Mouse (Mus musculus): ENCODE measurements around the gene Mfsd11. TPM values are rescaled to one million over a fixed set of nuclear protein-coding genes. Genes with fewer than 3 reads are reported as not detected.
A peak's percentile ranks its signal among the peaks of the same experiment; 100 is the strongest.

The Mfsd11 gene
- 27.9 and 31.0 TPM in 2 replicates for polyA plus RNA-seq (2014; fragmentation: Nextera tagmentation; extraction: Ambion mirVana)

DNA sequence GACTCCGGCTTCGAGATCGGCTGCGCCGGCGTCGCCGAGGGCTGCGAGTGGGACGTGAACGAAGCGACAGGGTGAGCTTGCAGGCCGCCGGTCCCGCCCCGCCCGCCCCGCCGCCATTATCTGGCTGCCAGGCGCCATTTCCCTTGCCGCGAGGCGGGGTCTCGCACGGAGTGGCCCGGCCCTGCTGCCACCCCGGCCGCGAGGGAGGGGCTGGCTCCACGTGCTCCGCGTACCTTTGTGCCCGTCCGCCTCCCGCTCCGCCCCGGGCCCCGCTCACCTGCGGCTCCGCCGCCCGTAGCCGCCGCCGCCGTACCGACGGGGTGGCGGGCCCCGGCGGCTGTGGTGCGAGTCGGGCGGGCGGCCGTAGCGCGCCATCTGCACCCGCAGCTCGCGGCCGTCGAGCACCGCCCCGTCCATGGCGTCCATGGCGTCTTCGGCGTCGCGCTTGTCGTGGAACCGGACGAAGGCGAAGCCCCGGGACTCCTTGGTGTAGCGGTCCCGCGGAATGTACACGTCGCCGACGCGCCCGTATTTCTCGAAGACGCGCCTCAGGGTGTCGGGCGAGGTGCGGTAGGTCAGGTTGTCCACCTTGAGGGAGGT is at the start of gene Mfsd11:
Gene Mfsd11, plus strand, starts transcription at position 150 of the 600 bp plus-strand sequence.
- peaks cover 6% of the 10 kb centered on the region; the same call in 1 of the 2 replicates for H3K4me1 ChIP-seq (replicated peaks; ENCODE audit: control insufficient read depth, insufficient read depth, low read length)
- H3K9ac ChIP-seq (ENCODE audit: low read length) = peak within 1 kb of the TSS; percentile 99
- DNase-seq (ENCODE audit: low spot score) (peak; percentile 86), ATAC-seq (replicated peaks; ENCODE audit: low FRiP score) (peak; percentile 62)
- no peaks in the 10 kb centered on the region for H3K9me3 ChIP-seq (ENCODE audit: control insufficient read depth, low read length)
- peak within 1 kb of the TSS; percentile 99 for H3K27ac ChIP-seq (ENCODE audit: low read depth, low read length)
- no peaks in the 10 kb centered on the region for H3K27me3 ChIP-seq (ENCODE audit: control insufficient read depth, insufficient read depth, low read length)
- H3K36me3 ChIP-seq (ENCODE audit: control insufficient read depth, insufficient read depth, low read length) = peaks cover 9% of the 10 kb centered on the region; the same call in 1 of the 2 replicates
- H3K4me2 ChIP-seq (ENCODE audit: low read depth, low read length, severe bottlenecking) = peak within 1 kb of the TSS; percentile 80
- peak within 1 kb of the TSS; percentile 100 for H3K4me3 ChIP-seq (ENCODE audit: low read depth, low read length)
- WGBS = under 1% methylated on average over 76 of the region's 91 CpGs

DNA sequence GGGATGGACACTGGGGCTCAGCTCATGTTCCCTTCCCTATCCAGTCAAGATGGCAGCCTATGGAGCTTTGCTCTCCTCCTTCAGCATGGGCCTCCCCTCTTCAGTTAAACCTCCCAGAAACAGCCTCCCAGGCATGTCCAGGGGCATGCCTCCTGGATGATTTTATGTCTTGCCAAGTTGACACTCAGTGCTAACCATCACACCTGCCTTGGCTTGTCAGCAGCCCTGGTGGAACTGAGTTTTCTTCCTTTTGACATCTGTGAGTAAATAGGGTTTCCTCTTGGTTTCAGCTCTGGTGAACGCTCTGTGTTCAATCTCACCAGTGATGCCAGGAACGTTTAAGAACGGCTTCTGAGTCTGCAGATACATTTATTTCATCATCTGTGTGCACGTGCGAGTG is 49.5 kb upstream of the Mfsd11 start:
- no peaks in the 10 kb centered on the region for H3K4me1 ChIP-seq (replicated peaks; ENCODE audit: control insufficient read depth, insufficient read depth, low read length)
- no peak for DNase-seq (ENCODE audit: low spot score)
- 91% methylated on average over 5 of the region's 5 CpGs for WGBS

DNA sequence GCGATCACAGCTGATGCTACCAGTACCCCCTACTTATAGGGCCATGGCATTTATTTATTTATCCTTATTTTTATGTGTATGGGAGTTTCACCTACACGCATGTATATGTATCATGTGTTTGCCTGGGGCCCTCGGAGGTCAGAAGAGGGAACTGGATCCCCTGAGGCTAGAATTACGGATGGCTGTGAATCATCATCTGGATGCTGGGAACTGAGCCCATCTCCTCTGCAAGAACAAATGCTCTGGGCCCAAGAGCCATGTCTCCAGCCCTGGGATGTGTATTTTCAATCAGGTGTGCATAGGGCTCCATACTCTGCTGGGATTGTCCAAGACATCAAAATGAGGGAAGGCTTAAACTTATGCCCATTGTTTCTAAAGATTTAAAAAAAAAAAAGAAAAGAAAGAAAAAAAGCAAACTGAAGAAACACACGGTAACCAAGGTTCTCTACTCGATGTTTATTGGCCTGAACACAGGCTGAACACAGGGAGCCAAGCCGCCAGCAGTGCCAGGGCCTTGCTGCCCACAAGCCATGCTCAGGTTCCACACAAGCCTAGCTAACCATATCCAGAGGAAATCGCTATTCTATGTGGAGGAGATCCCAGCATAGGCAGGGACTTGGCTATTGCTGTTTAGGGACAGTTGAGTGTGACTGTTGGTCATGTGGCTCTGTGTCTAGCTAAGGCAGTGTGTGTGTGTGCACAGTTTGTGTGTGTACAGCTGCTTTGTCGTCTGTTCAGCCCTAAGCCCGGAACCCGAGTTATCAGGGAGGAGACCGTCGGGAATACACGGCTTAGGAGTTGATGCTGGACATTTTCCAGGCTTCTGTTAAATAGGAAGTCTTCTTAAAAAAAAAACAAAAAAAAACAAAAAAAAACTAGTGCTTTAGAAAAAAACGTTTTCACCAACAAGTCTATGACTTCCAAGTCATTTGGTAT is 45.8 kb upstream of the Mfsd11 start:
- Histone ChIP-seq H3K9ac (ENCODE audit: low read length) (no peak overlapping the region), H3K36me3 (ENCODE audit: control insufficient read depth, insufficient read depth, low read length) (no peaks in the 10 kb centered on the region), H3K27me3 (ENCODE audit: control insufficient read depth, insufficient read depth, low read length) (no peaks in the 10 kb centered on the region), H3K4me3 (ENCODE audit: low read depth, low read length) (no peak overlapping the region), H3K27ac (ENCODE audit: low read depth, low read length) (no peak overlapping the region), H3K4me1 (replicated peaks; ENCODE audit: control insufficient read depth, insufficient read depth, low read length) (peaks cover 10% of the 10 kb centered on the region), H3K9me3 (ENCODE audit: control insufficient read depth, low read length) (no peaks in the 10 kb centered on the region), H3K4me2 (ENCODE audit: low read depth, low read length, severe bottlenecking) (no peak overlapping the region)
- DNase-seq (ENCODE audit: low spot score) = peak; percentile 38
- ATAC-seq (replicated peaks; ENCODE audit: low FRiP score) = no peak
- whole genome bisulfite sequencing = 85% methylated on average over 15 of the region's 15 CpGs

More for the DNA sequence above, 49.5 kb upstream of the Mfsd11 start:
- no peak for ATAC-seq (replicated peaks; ENCODE audit: low FRiP score)
- no peaks in the 10 kb centered on the region for H3K9me3 ChIP-seq (ENCODE audit: control insufficient read depth, low read length)
- no peak overlapping the region for H3K4me3 ChIP-seq (ENCODE audit: low read depth, low read length)
- H3K4me2 ChIP-seq (ENCODE audit: low read depth, low read length, severe bottlenecking) = no peak overlapping the region
- H3K27ac ChIP-seq (ENCODE audit: low read depth, low read length) = no peak overlapping the region
- no peaks in the 10 kb centered on the region for H3K36me3 ChIP-seq (ENCODE audit: control insufficient read depth, insufficient read depth, low read length)
- no peak overlapping the region for H3K9ac ChIP-seq (ENCODE audit: low read length)
- no peaks in the 10 kb centered on the region for H3K27me3 ChIP-seq (ENCODE audit: control insufficient read depth, insufficient read depth, low read length)

DNA sequence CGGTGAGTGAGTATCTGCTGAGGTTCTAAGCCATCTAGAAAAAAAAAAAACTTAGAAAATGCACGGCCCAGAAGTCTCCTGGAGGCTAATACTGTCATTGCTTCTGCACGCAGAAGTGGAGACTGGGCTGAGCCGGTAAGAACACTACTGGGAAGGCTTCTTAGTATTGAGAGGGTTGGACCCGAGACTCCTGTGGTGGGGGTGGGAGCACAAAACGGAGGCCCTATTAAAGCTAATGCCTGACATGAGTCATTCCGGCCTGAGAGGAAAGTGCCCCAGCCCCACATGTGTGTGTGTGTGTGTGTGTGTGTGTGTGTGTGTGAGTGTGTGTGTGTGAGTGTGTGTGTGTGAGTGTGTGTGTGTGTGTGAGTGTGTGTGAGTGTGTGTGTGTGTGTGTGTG is 45.1 kb upstream of the Mfsd11 start:
- H3K27ac ChIP-seq (ENCODE audit: low read depth, low read length) = no peak overlapping the region
- DNase-seq (ENCODE audit: low spot score) (peak; percentile 50), ATAC-seq (replicated peaks; ENCODE audit: low FRiP score) (no peak)
- no peaks in the 10 kb centered on the region for H3K36me3 ChIP-seq (ENCODE audit: control insufficient read depth, insufficient read depth, low read length)
- WGBS = 67% methylated on average over 7 of the region's 7 CpGs
- peaks cover 14% of the 10 kb centered on the region for H3K4me1 ChIP-seq (replicated peaks; ENCODE audit: control insufficient read depth, insufficient read depth, low read length)
- H3K4me2 ChIP-seq (ENCODE audit: low read depth, low read length, severe bottlenecking) = no peak overlapping the region
- H3K9ac ChIP-seq (ENCODE audit: low read length) = no peak overlapping the region
- no peaks in the 10 kb centered on the region for H3K9me3 ChIP-seq (ENCODE audit: control insufficient read depth, low read length)
- H3K4me3 ChIP-seq (ENCODE audit: low read depth, low read length) = no peak overlapping the region
- no peaks in the 10 kb centered on the region for H3K27me3 ChIP-seq (ENCODE audit: control insufficient read depth, insufficient read depth, low read length)

DNA sequence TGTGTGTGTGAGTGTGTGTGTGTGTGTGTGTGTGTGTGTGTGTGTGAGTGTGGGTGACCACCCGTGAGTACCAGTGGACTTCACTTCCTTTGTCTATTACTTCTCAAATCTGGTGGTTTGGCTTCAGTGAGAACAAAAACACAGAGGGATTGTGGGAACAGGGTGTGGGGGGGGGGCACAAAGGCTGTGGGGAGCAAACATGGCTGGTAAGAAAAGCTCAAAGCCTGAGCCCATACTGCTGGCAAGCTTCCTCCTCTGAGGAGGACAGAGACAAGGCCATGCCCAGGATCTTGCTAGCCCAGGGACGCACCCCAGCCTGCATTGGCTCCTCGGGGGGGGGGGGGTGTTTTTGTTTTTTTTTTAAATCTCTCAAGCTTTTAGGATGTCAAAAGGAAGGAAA is 44.7 kb upstream of the Mfsd11 start:
- ATAC-seq (replicated peaks; ENCODE audit: low FRiP score) (no peak), DNase-seq (ENCODE audit: low spot score) (peak; percentile 44)
- Histone ChIP-seq H3K27me3 (ENCODE audit: control insufficient read depth, insufficient read depth, low read length) (no peaks in the 10 kb centered on the region), H3K27ac (ENCODE audit: low read depth, low read length) (no peak overlapping the region), H3K36me3 (ENCODE audit: control insufficient read depth, insufficient read depth, low read length) (no peaks in the 10 kb centered on the region), H3K4me2 (ENCODE audit: low read depth, low read length, severe bottlenecking) (no peak overlapping the region), H3K4me3 (ENCODE audit: low read depth, low read length) (no peak overlapping the region), H3K4me1 (replicated peaks; ENCODE audit: control insufficient read depth, insufficient read depth, low read length) (peaks cover 14% of the 10 kb centered on the region), H3K9ac (ENCODE audit: low read length) (no peak overlapping the region; the same call in 1 of the 2 replicates), H3K9me3 (ENCODE audit: control insufficient read depth, low read length) (no peaks in the 10 kb centered on the region)
- WGBS = 76% methylated on average over 3 of the region's 3 CpGs

DNA sequence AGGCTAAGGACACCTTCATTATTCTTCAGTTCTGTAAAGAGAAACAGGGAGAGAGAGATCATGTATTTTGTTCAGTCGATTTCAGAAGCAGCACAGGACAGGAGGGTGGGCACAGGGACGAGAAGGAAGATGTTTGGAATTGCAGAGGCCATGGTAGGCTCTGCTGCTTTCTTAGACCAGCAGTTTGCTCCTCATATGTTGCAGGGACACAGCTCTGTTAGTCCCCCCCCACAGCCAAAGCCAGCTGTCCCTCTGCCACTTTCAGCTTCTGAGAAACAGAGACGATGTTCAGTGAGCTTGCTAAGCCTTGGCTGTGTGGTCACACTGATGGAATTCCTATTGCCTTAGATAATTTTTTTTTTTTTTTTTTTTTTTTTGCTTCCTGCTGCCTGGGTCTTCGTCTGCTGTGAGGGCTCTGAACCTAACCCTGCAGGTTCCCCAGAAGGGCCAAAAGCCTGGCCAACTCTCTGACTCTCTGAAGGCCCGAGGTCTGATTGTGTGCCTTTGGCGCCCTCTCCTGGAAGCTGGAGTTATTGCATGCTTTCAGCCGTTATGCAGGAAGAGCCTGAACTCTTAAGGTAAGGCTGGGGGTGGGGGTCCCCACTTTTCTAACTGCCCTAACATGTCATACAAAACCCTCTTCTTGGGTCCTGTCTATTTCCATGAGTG is 44.2 kb upstream of the Mfsd11 start:
- ATAC-seq (replicated peaks; ENCODE audit: low FRiP score) (no peak), DNase-seq (ENCODE audit: low spot score) (peak; percentile 88)
- Histone ChIP-seq H3K9me3 (ENCODE audit: control insufficient read depth, low read length) (no peaks in the 10 kb centered on the region), H3K36me3 (ENCODE audit: control insufficient read depth, insufficient read depth, low read length) (no peaks in the 10 kb centered on the region), H3K27me3 (ENCODE audit: control insufficient read depth, insufficient read depth, low read length) (no peaks in the 10 kb centered on the region), H3K4me3 (ENCODE audit: low read depth, low read length) (no peak overlapping the region), H3K27ac (ENCODE audit: low read depth, low read length) (no peak overlapping the region), H3K4me1 (replicated peaks; ENCODE audit: control insufficient read depth, insufficient read depth, low read length) (peaks cover 18% of the 10 kb centered on the region), H3K9ac (ENCODE audit: low read length) (no peak overlapping the region; the same call in 1 of the 2 replicates), H3K4me2 (ENCODE audit: low read depth, low read length, severe bottlenecking) (no peak overlapping the region)
- 25% methylated on average over 7 of the region's 7 CpGs for WGBS

DNA sequence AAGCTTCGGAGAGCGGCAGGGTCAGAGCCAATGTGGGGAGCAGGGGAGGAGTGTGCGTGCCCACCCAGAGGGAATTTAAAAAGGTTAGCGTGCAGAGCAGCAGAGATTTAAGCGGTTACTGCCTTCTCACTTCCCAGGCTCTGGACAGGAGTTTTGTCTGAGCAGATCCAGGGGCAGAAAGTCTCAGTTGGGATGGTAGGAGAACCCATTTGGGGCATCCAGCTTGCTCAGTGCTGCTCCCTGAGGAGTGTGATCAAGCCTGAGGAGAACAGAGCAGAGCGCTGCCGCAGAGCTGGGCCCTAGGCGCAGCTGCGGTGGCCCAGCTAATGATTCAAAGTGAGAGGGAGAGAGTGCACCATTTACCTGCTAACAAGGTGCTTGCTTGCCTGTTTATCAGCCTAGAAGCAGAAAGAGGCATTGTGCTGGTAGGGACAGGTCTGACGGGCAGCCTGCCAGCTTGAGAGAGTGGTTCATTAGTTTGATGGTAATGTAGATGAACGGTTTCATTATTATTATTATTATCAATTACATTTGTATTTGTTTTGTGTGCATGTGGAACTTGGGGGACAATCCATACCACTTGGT is 43.3 kb upstream of the Mfsd11 start:
- H3K36me3 ChIP-seq (ENCODE audit: control insufficient read depth, insufficient read depth, low read length) = no peaks in the 10 kb centered on the region
- H3K4me3 ChIP-seq (ENCODE audit: low read depth, low read length) = no peak overlapping the region
- no peaks in the 10 kb centered on the region for H3K27me3 ChIP-seq (ENCODE audit: control insufficient read depth, insufficient read depth, low read length)
- peaks cover 26% of the 10 kb centered on the region for H3K4me1 ChIP-seq (replicated peaks; ENCODE audit: control insufficient read depth, insufficient read depth, low read length)
- ATAC-seq (replicated peaks; ENCODE audit: low FRiP score) (no peak), DNase-seq (ENCODE audit: low spot score) (peak; percentile 45)
- peak overlapping the region; percentile 5; the same call in 1 of the 2 replicates for H3K4me2 ChIP-seq (ENCODE audit: low read depth, low read length, severe bottlenecking)
- WGBS = 77% methylated on average over 11 of the region's 11 CpGs
- no peak overlapping the region for H3K27ac ChIP-seq (ENCODE audit: low read depth, low read length)
- H3K9me3 ChIP-seq (ENCODE audit: control insufficient read depth, low read length) = no peaks in the 10 kb centered on the region
- H3K9ac ChIP-seq (ENCODE audit: low read length) = no peak overlapping the region

DNA sequence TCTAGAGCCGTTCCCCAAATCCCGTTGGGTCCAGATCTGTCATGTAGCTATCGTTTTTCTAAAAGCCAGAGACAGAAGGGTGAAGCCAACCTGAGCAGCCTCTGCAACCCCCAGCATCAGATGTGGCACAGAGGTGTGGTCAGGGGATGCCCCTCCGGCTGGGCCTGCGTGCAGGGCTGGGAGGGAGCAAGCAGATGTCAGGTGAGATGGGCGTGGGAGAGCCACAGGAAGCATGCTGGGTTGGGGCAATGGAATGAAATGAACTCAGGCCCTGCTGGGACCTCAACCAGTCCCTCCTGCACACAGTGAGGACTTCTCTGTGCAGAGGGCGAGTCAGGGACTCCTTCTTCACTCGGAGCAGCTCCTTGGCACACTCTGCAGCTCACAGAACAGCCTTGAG is 42.7 kb upstream of the Mfsd11 start:
- DNase-seq (ENCODE audit: low spot score) (peak; percentile 49), ATAC-seq (replicated peaks; ENCODE audit: low FRiP score) (no peak)
- peak overlapping the region; percentile 41; the same call in 1 of the 2 replicates for H3K27ac ChIP-seq (ENCODE audit: low read depth, low read length)
- peaks cover 31% of the 10 kb centered on the region for H3K4me1 ChIP-seq (replicated peaks; ENCODE audit: control insufficient read depth, insufficient read depth, low read length)
- no peaks in the 10 kb centered on the region for H3K9me3 ChIP-seq (ENCODE audit: control insufficient read depth, low read length)
- no peak overlapping the region for H3K4me2 ChIP-seq (ENCODE audit: low read depth, low read length, severe bottlenecking)
- H3K36me3 ChIP-seq (ENCODE audit: control insufficient read depth, insufficient read depth, low read length) = no peaks in the 10 kb centered on the region
- WGBS = 79% methylated on average over 8 of the region's 8 CpGs
- no peak overlapping the region for H3K9ac ChIP-seq (ENCODE audit: low read length)
- H3K4me3 ChIP-seq (ENCODE audit: low read depth, low read length) = no peak overlapping the region
- no peaks in the 10 kb centered on the region for H3K27me3 ChIP-seq (ENCODE audit: control insufficient read depth, insufficient read depth, low read length)

All from forebrain, embryonic 11.5 days (tissue).